ENCODE assay signal across 15 mouse cellular contexts in the genomic region with DNA sequence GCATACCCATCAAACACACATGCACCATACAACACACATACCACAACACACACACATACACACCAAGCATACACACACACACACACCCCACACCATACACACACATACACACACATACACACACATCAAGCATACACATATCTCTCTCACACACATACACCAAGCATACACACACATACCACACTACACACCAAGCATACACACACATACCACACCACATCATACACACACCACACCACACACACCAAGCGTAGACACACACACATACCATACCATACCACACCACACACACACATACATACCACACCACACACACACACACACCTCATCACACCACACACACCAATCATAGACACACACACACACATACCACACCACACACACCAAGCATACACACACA.
"Had no signal": no experiment of that assay in that cellular context is flagged by ENCODE, and none has a peak within 500 bp of the region (broad histone marks: within the 10 kb centered on the region; RNA-seq: fewer than 3 reads in every experiment).

No protein-coding gene starts in this region.

- H3K4me1 ChIP-seq: limb, embryonic 12.5 days; liver, embryonic 13.5 days; lung, embryonic 15.5 days; midbrain, embryonic 15.5 days; neural tube, embryonic 13.5 days had no signal

- ATAC-seq: liver, postnatal 0 days; midbrain, embryonic 15.5 days had no signal

- DNase-seq: kidney, adult 11 months; kidney, postnatal 10 days; kidney, postnatal 4 days; liver; liver, embryonic 13.5 days; liver, postnatal 0 days; lung, postnatal 36 days; right cerebral cortex, postnatal 14 days; thymus, postnatal 4 days had no signal

- H3K27ac ChIP-seq: layer of hippocampus, adult 2 months; limb, embryonic 12.5 days; liver, embryonic 13.5 days; lung, embryonic 15.5 days; midbrain, embryonic 15.5 days; neural tube, embryonic 13.5 days had no signal

- H3K4me3 ChIP-seq: layer of hippocampus, adult 2 months; limb, embryonic 12.5 days; liver, embryonic 13.5 days; lung, embryonic 15.5 days; midbrain, embryonic 15.5 days; neural tube, embryonic 13.5 days had no signal

- H3K9ac ChIP-seq: limb, embryonic 12.5 days; liver, embryonic 13.5 days; liver, postnatal 0 days; lung, embryonic 15.5 days; midbrain, embryonic 15.5 days; neural tube, embryonic 13.5 days had no signal

- H3K4me2 ChIP-seq: limb, embryonic 12.5 days; liver, embryonic 13.5 days; lung, embryonic 15.5 days; midbrain, embryonic 11.5 days; midbrain, embryonic 15.5 days; neural tube, embryonic 13.5 days had no signal

- H3K9me3 ChIP-seq: limb, embryonic 12.5 days; liver, embryonic 13.5 days; lung, embryonic 15.5 days; midbrain, embryonic 15.5 days; neural tube, embryonic 13.5 days had no signal

- H3K27me3 ChIP-seq: limb, embryonic 12.5 days; liver, embryonic 13.5 days; lung, embryonic 15.5 days; midbrain, embryonic 15.5 days; neural tube, embryonic 13.5 days had no signal

- H3K36me3 ChIP-seq: liver, embryonic 13.5 days; midbrain, embryonic 15.5 days had no signal
